Mouse (Mus musculus) erythroblast, embryonic 14.5 days (primary cell): ENCODE data around the gene Snrpa1.

ENCODE experiments used
- GATA1 ChIP-seq: IDR thresholded peaks from 2 replicates; pipeline ENCODE4 v1.6.1; 2012; ENCODE audit warnings: low read length, inconsistent platforms, mixed read lengths
- TAL1 ChIP-seq: IDR thresholded peaks from 3 replicates; pipeline ENCODE4 v1.6.1; 2012; ENCODE audit warnings: low read length, inconsistent platforms, mixed read lengths

GRCm38 (mm10) chr7:66046921-66047918 is 11.6 kb upstream of the Snrpa1 start:
- TF ChIP-seq GATA1 (no peak), TAL1 (no peak)
